Comparison of ENCODE assay signal across 8 mouse cellular contexts in genomic region chr7:100929639-100930303, GRCm38 (mm10). TPM values are rescaled to one million over a fixed set of nuclear protein-coding genes. Genes with fewer than 3 reads are reported as not detected.
A peak's percentile ranks its signal among the peaks of the same experiment; 100 is the strongest.
DNase-seq lines count a peak whose midpoint lies in the region; ATAC-seq lines count a peak whose summit lies in the region.

No protein-coding gene starts in this region.

- DNase-seq in adrenal gland, adult 2 months = peak; percentile 49
- no peak for DNase-seq in adrenal gland, postnatal 25 days
- DNase-seq in lung, postnatal 14 days = no peak
- DNase-seq in right cerebral cortex, postnatal 25 days = no peak
- no peak for DNase-seq in right cerebral cortex, adult 2 months (ENCODE audit: low spot score in 2 of 2)

- no peaks in the 10 kb centered on the region for H3K27me3 ChIP-seq in lung, embryonic 15.5 days
- peaks cover 97% of the 10 kb centered on the region for H3K27me3 ChIP-seq in liver, embryonic 12.5 days (replicated peaks)
- no peaks in the 10 kb centered on the region for H3K27me3 ChIP-seq in stomach, embryonic 15.5 days (replicated peaks)

- H3K9ac ChIP-seq in lung, embryonic 15.5 days = peak overlapping the region; percentile 85
- H3K9ac ChIP-seq in liver, embryonic 12.5 days = no peak overlapping the region
- peak overlapping the region; percentile 73 for H3K9ac ChIP-seq in stomach, embryonic 15.5 days

- 42% methylated on average over 19 of the region's 19 CpGs for WGBS in lung, embryonic 15.5 days
- 69% methylated on average over 19 of the region's 19 CpGs for WGBS in liver, embryonic 12.5 days (ENCODE audit: insufficient replicate concordance)
- WGBS in stomach, embryonic 15.5 days = 56% methylated on average over 19 of the region's 19 CpGs

- H3K9me3 ChIP-seq in lung, embryonic 15.5 days = no peaks in the 10 kb centered on the region
- no peaks in the 10 kb centered on the region for H3K9me3 ChIP-seq in liver, embryonic 12.5 days (replicated peaks)
- no peaks in the 10 kb centered on the region for H3K9me3 ChIP-seq in stomach, embryonic 15.5 days

- 0 out of 2 replicates have a peak, but pooled peaks cover 4% of the 10 kb centered on the region for H3K36me3 ChIP-seq in lung, embryonic 15.5 days
- no peaks in the 10 kb centered on the region for H3K36me3 ChIP-seq in liver, embryonic 12.5 days
- H3K36me3 ChIP-seq in stomach, embryonic 15.5 days = no peaks in the 10 kb centered on the region

- H3K27ac ChIP-seq in lung, embryonic 15.5 days = no peak overlapping the region
- H3K27ac ChIP-seq in liver, embryonic 12.5 days = no peak overlapping the region
- no peak overlapping the region for H3K27ac ChIP-seq in stomach, embryonic 15.5 days

- peaks cover 66% of the 10 kb centered on the region for H3K4me1 ChIP-seq in lung, embryonic 15.5 days
- peaks cover 61% of the 10 kb centered on the region for H3K4me1 ChIP-seq in liver, embryonic 12.5 days
- peaks cover 61% of the 10 kb centered on the region for H3K4me1 ChIP-seq in stomach, embryonic 15.5 days

- peak overlapping the region; percentile 93 for H3K4me2 ChIP-seq in lung, embryonic 15.5 days
- peak overlapping the region; percentile 82 for H3K4me2 ChIP-seq in liver, embryonic 12.5 days
- peak overlapping the region; percentile 86 for H3K4me2 ChIP-seq in stomach, embryonic 15.5 days

- no peak for ATAC-seq in lung, embryonic 15.5 days (ENCODE audit: borderline replicate concordance, extremely low read depth, low FRiP score, low TSS enrichment)
- ATAC-seq in liver, embryonic 12.5 days = no peak
- ATAC-seq in stomach, embryonic 15.5 days (ENCODE audit: insufficient read depth, low FRiP score, low read depth) = no peak

- H3K4me3 ChIP-seq in lung, embryonic 15.5 days = peak overlapping the region; percentile 76
- peak overlapping the region; percentile 57 for H3K4me3 ChIP-seq in liver, embryonic 12.5 days
- H3K4me3 ChIP-seq in stomach, embryonic 15.5 days (replicated peaks) = peak overlapping the region; percentile 75

RNA-seq across cellular contexts. Expression of gene Arhgef17, which starts 2.1 kb away (rescaled TPM):
- 10 to 100 TPM; 76.4 to 81.7 TPM for total RNA-seq in adrenal gland, adult 2 months (2021)
- 99.6 and 118 TPM in 2 replicates for polyA plus RNA-seq in adrenal gland, adult 2 months (2012; rRNA removed)
- 76.1 and 81.2 TPM in 2 replicates for total RNA-seq in adrenal gland, postnatal 25 days (2021)
- 10.8 TPM in 2 replicates for polyA plus RNA-seq in lung, embryonic 15.5 days (2015; fragmentation: Nextera tagmentation; extraction: Ambion mirVana)
- 1.7 and 2.2 TPM in 2 replicates for polyA plus RNA-seq in liver, embryonic 12.5 days (2016; fragmentation: Nextera tagmentation; extraction: Ambion mirVana)
- polyA plus RNA-seq in stomach, embryonic 15.5 days (2015; fragmentation: Nextera tagmentation; extraction: Ambion mirVana) = 6.2 and 7.9 TPM in 2 replicates

RNA-seq across cellular contexts. Expression of gene P2ry6, which starts 44.7 kb away (rescaled TPM):
- 10 to 100 TPM in 1 of 2 experiments, 1 to 10 TPM in 1; 5.3 to 12.6 TPM for total RNA-seq in adrenal gland, adult 2 months (2021)
- polyA plus RNA-seq in adrenal gland, adult 2 months (2012; rRNA removed) = 32.3 and 34.3 TPM in 2 replicates
- 5.8 and 9.5 TPM in 2 replicates for total RNA-seq in adrenal gland, postnatal 25 days (2021)
- polyA plus RNA-seq in lung, embryonic 15.5 days (2015; fragmentation: Nextera tagmentation; extraction: Ambion mirVana) = 9.6 and 9.9 TPM in 2 replicates
- polyA plus RNA-seq in liver, embryonic 12.5 days (2016; fragmentation: Nextera tagmentation; extraction: Ambion mirVana) = 3.4 and 3.6 TPM in 2 replicates
- polyA plus RNA-seq in stomach, embryonic 15.5 days (2015; fragmentation: Nextera tagmentation; extraction: Ambion mirVana) = 8.0 and 8.2 TPM in 2 replicates
